Mouse (Mus musculus): Measurements from ENCODE around the gene Cnbd2. TPM values are rescaled to one million over a fixed set of nuclear protein-coding genes. Genes with fewer than 3 reads are reported as not detected.
A peak's percentile ranks its signal among the peaks of the same experiment; 100 is the strongest.
"Not testable (repeated sequence)": the region's sequence is repeated elsewhere in the genome, so short reads cannot be mapped to it uniquely, and the experiment has no call there.

Cnbd2 gene
- polyA plus RNA-seq, 1 experiment, result 2.2 TPM

GRCm38 (mm10) chr2:156370896-156371295 lies 58.8 kb downstream of the Cnbd2 start:
- no peak for TF ChIP-seq CTCF (IDR thresholded peaks at IDR 0.05; ENCODE audit: extremely low read depth, insufficient read depth, insufficient read length, insufficient replicate concordance)
- no peak for TF ChIP-seq POLR2A (IDR thresholded peaks at IDR 0.05; ENCODE audit: low read depth, low read length)
- H3K27ac ChIP-seq (ENCODE audit: insufficient read depth, low read length), result no peak overlapping the region
- no peaks in the 10 kb centered on the region for H3K36me3 ChIP-seq (ENCODE audit: control insufficient read depth, insufficient read depth, low read length)
- 89% methylated on average over 7 of the region's 7 CpGs for WGBS
- H3K4me3 ChIP-seq (ENCODE audit: extremely low read depth, insufficient read depth, insufficient read length), result no peak overlapping the region
- H3K27me3 ChIP-seq (ENCODE audit: control insufficient read depth, insufficient read depth, low read length), result no peaks in the 10 kb centered on the region
- DNase-seq (ENCODE audit: low read depth in 1 of 2, low spot score in 2 of 2), result no peak
- H3K4me1 ChIP-seq (ENCODE audit: control insufficient read depth, insufficient read depth, insufficient read length), result no peaks in the 10 kb centered on the region

GRCm38 (mm10) chr2:156376956-156377355 lies 64.9 kb downstream of the Cnbd2 start:
- 82% methylated on average over 7 of the region's 7 CpGs for WGBS
- no peaks in the 10 kb centered on the region for H3K4me1 ChIP-seq (ENCODE audit: control insufficient read depth, insufficient read depth, insufficient read length)
- no peak overlapping the region for H3K4me3 ChIP-seq (ENCODE audit: extremely low read depth, insufficient read depth, insufficient read length)
- H3K36me3 ChIP-seq (ENCODE audit: control insufficient read depth, insufficient read depth, low read length), result no peaks in the 10 kb centered on the region
- DNase-seq (ENCODE audit: low read depth in 1 of 2, low spot score in 2 of 2), result no peak
- no peak for TF ChIP-seq POLR2A (IDR thresholded peaks at IDR 0.05; ENCODE audit: low read depth, low read length)
- TF ChIP-seq CTCF (IDR thresholded peaks at IDR 0.05; ENCODE audit: extremely low read depth, insufficient read depth, insufficient read length, insufficient replicate concordance), result no peak
- H3K27ac ChIP-seq (ENCODE audit: insufficient read depth, low read length), result no peak overlapping the region; the same call in 1 of the 2 replicates
- H3K27me3 ChIP-seq (ENCODE audit: control insufficient read depth, insufficient read depth, low read length), result no peaks in the 10 kb centered on the region

- WGBS, result 93% methylated on average over 10 of the region's 10 CpGs
- TF ChIP-seq CTCF (IDR thresholded peaks at IDR 0.05; ENCODE audit: extremely low read depth, insufficient read depth, insufficient read length, insufficient replicate concordance), result no peak
- TF ChIP-seq POLR2A (IDR thresholded peaks at IDR 0.05; ENCODE audit: low read depth, low read length), result no peak
- no peak for DNase-seq (ENCODE audit: low read depth in 1 of 2, low spot score in 2 of 2)
- Histone ChIP-seq H3K27me3 (ENCODE audit: control insufficient read depth, insufficient read depth, low read length) (no peaks in the 10 kb centered on the region), H3K36me3 (ENCODE audit: control insufficient read depth, insufficient read depth, low read length) (no peaks in the 10 kb centered on the region), H3K4me1 (ENCODE audit: control insufficient read depth, insufficient read depth, insufficient read length) (no peaks in the 10 kb centered on the region), H3K4me3 (ENCODE audit: extremely low read depth, insufficient read depth, insufficient read length) (no peak overlapping the region), H3K27ac (ENCODE audit: insufficient read depth, low read length) (no peak overlapping the region)
These were observed 67.8 kb downstream of the Cnbd2 start for GRCm38 (mm10) chr2:156379929-156380328.

GRCm38 (mm10) chr2:156381350-156381749 lies 69.3 kb downstream of the Cnbd2 start:
- WGBS, result 90% methylated on average over 4 of the region's 4 CpGs
- no peak for TF ChIP-seq POLR2A (IDR thresholded peaks at IDR 0.05; ENCODE audit: low read depth, low read length)
- no peak for TF ChIP-seq CTCF (IDR thresholded peaks at IDR 0.05; ENCODE audit: extremely low read depth, insufficient read depth, insufficient read length, insufficient replicate concordance)
- no peak overlapping the region for H3K27ac ChIP-seq (ENCODE audit: insufficient read depth, low read length)
- H3K4me3 ChIP-seq (ENCODE audit: extremely low read depth, insufficient read depth, insufficient read length), result no peak overlapping the region
- no peaks in the 10 kb centered on the region for H3K4me1 ChIP-seq (ENCODE audit: control insufficient read depth, insufficient read depth, insufficient read length)
- no peaks in the 10 kb centered on the region for H3K27me3 ChIP-seq (ENCODE audit: control insufficient read depth, insufficient read depth, low read length)
- H3K36me3 ChIP-seq (ENCODE audit: control insufficient read depth, insufficient read depth, low read length), result no peaks in the 10 kb centered on the region
- DNase-seq (ENCODE audit: low read depth in 1 of 2, low spot score in 2 of 2), result no peak

- WGBS, result under 1% methylated on average over 18 of the region's 63 CpGs
- H3K27me3 ChIP-seq (ENCODE audit: control insufficient read depth, insufficient read depth, low read length); H3K4me1 ChIP-seq (ENCODE audit: control insufficient read depth, insufficient read depth, insufficient read length); H3K27ac ChIP-seq (ENCODE audit: insufficient read depth, low read length); H3K36me3 ChIP-seq (ENCODE audit: control insufficient read depth, insufficient read depth, low read length): not testable (repeated sequence)
- DNase-seq (ENCODE audit: low read depth in 1 of 2, low spot score in 2 of 2), result peak; percentile 54 to 58
- peak overlapping the region; percentile 49 for H3K4me3 ChIP-seq (ENCODE audit: extremely low read depth, insufficient read depth, insufficient read length)
These were observed 80.5 kb downstream of the Cnbd2 start for GRCm38 (mm10) chr2:156392461-156393154.

GRCm38 (mm10) chr2:156393155-156393828 lies 81.2 kb downstream of the Cnbd2 start:
- no peak for TF ChIP-seq POLR2A (IDR thresholded peaks at IDR 0.05; ENCODE audit: low read depth, low read length)
- H3K27me3 ChIP-seq (ENCODE audit: control insufficient read depth, insufficient read depth, low read length), result no peaks in the 10 kb centered on the region
- H3K36me3 ChIP-seq (ENCODE audit: control insufficient read depth, insufficient read depth, low read length), result no peaks in the 10 kb centered on the region
- no peak overlapping the region for H3K27ac ChIP-seq (ENCODE audit: insufficient read depth, low read length)
- H3K4me1 ChIP-seq (ENCODE audit: control insufficient read depth, insufficient read depth, insufficient read length), result no peaks in the 10 kb centered on the region; the same call in 1 of the 2 replicates
- 50% methylated on average over 5 of the region's 5 CpGs for WGBS
- peak overlapping the region; percentile 18; the same call in 1 of the 2 replicates for H3K4me3 ChIP-seq (ENCODE audit: extremely low read depth, insufficient read depth, insufficient read length)
- DNase-seq (ENCODE audit: low read depth in 1 of 2, low spot score in 2 of 2), result no peak

GRCm38 (mm10) chr2:156394282-156394681 lies 82.2 kb downstream of the Cnbd2 start:
- H3K4me3 ChIP-seq (ENCODE audit: extremely low read depth, insufficient read depth, insufficient read length), result no peak overlapping the region
- TF ChIP-seq POLR2A (IDR thresholded peaks at IDR 0.05; ENCODE audit: low read depth, low read length) (no peak), CTCF (IDR thresholded peaks at IDR 0.05; ENCODE audit: extremely low read depth, insufficient read depth, insufficient read length, insufficient replicate concordance) (no peak)
- H3K27me3 ChIP-seq (ENCODE audit: control insufficient read depth, insufficient read depth, low read length), result no peaks in the 10 kb centered on the region
- no peak overlapping the region for H3K27ac ChIP-seq (ENCODE audit: insufficient read depth, low read length)
- no peaks in the 10 kb centered on the region for H3K36me3 ChIP-seq (ENCODE audit: control insufficient read depth, insufficient read depth, low read length)
- 97% methylated on average over 4 of the region's 4 CpGs for WGBS
- no peak for DNase-seq (ENCODE audit: low read depth in 1 of 2, low spot score in 2 of 2)
- no peaks in the 10 kb centered on the region; the same call in 1 of the 2 replicates for H3K4me1 ChIP-seq (ENCODE audit: control insufficient read depth, insufficient read depth, insufficient read length)

All from spleen, adult 2 months (tissue).